Mouse (Mus musculus) erythroblast, embryonic 14.5 days (primary cell): ENCODE results near the gene Nnmt. TPM values are rescaled to one million over a fixed set of nuclear protein-coding genes. Genes with fewer than 3 reads are reported as not detected.

ENCODE experiments used
- H3K27me3 ChIP-seq: 2 replicates; pipeline ENCODE4 v1.6.1; 2012; ENCODE audit warnings: inconsistent platforms; ENCODE audit not compliant: control insufficient read depth
- H3K36me3 ChIP-seq: 2 replicates; pipeline ENCODE4 v1.6.1; 2012; ENCODE audit warnings: mild to moderate bottlenecking, inconsistent platforms; ENCODE audit not compliant: control insufficient read depth
- H3K4me1 ChIP-seq: 2 replicates; pipeline ENCODE4 v1.6.1; 2012; ENCODE audit warnings: inconsistent platforms; ENCODE audit not compliant: control insufficient read depth
- H3K4me3 ChIP-seq: replicated peaks from 2 replicates; pipeline ENCODE3; 2012; ENCODE audit warnings: moderate library complexity, mild to moderate bottlenecking, inconsistent platforms
- H3K9me3 ChIP-seq: 2 replicates; pipeline ENCODE4 v1.6.1; 2012; ENCODE audit warnings: low read length, inconsistent platforms, mixed read lengths; ENCODE audit not compliant: control insufficient read depth
- GATA1 ChIP-seq: IDR thresholded peaks from 2 replicates; pipeline ENCODE4 v1.6.1; 2012; ENCODE audit warnings: low read length, inconsistent platforms, mixed read lengths
- TAL1 ChIP-seq: IDR thresholded peaks from 3 replicates; pipeline ENCODE4 v1.6.1; 2012; ENCODE audit warnings: low read length, inconsistent platforms, mixed read lengths
- polyA plus RNA-seq: library from polyadenylated mRNA; stranded (reverse); fragments of >175 nt; gene quantifications from 2 replicates; pipeline ENCODE4 v1.2.3, GENCODE M21; 2012

Nnmt gene
- not detected in 2 replicates for polyA plus RNA-seq

GRCm38 (mm10) chr9:48604939-48605598 is at the start of gene Nnmt:
Nnmt (minus strand) TSS chr9:48605153.
- Histone ChIP-seq H3K36me3 (no peaks in the 10 kb centered on the region), H3K9me3 (no peaks in the 10 kb centered on the region), H3K27me3 (no peaks in the 10 kb centered on the region), H3K4me3 (no peak within 1 kb of the TSS), H3K4me1 (no peaks in the 10 kb centered on the region)
- TF ChIP-seq GATA1 (no peak), TAL1 (no peak)

- H3K36me3 ChIP-seq = no peaks in the 10 kb centered on the region
Measured at GRCm38 (mm10) chr9:48654730-48655129, 49.8 kb upstream of the Nnmt start.

GRCm38 (mm10) chr9:48653399-48654070 is 48.6 kb upstream of the Nnmt start:
- H3K27me3 ChIP-seq = no peaks in the 10 kb centered on the region; the same call in 1 of the 2 replicates
- no peaks in the 10 kb centered on the region for H3K36me3 ChIP-seq
- H3K4me1 ChIP-seq = peaks cover 34% of the 10 kb centered on the region
- TF ChIP-seq TAL1 (no peak), GATA1 (no peak)
- H3K4me3 ChIP-seq = no peak overlapping the region
- H3K9me3 ChIP-seq = no peaks in the 10 kb centered on the region

More at GRCm38 (mm10) chr9:48654730-48655129, 49.8 kb upstream of the Nnmt start:
- Histone ChIP-seq H3K4me1 (peaks cover 22% of the 10 kb centered on the region), H3K27me3 (no peaks in the 10 kb centered on the region), H3K9me3 (peaks cover 3% of the 10 kb centered on the region; the same call in 1 of the 2 replicates), H3K4me3 (no peak overlapping the region)
- TF ChIP-seq GATA1 (no peak), TAL1 (no peak)

- peaks cover 9% of the 10 kb centered on the region for H3K27me3 ChIP-seq
- no peaks in the 10 kb centered on the region for H3K9me3 ChIP-seq
- H3K4me1 ChIP-seq = peaks cover 38% of the 10 kb centered on the region
- H3K4me3 ChIP-seq = no peak overlapping the region
- no peaks in the 10 kb centered on the region for H3K36me3 ChIP-seq
- no peak for TF ChIP-seq TAL1
- no peak for TF ChIP-seq GATA1
Measured at GRCm38 (mm10) chr9:48652026-48652425, 47.1 kb upstream of the Nnmt start.

- TF ChIP-seq TAL1 = no peak
- Histone ChIP-seq H3K27me3 (peaks cover 9% of the 10 kb centered on the region), H3K9me3 (no peaks in the 10 kb centered on the region), H3K4me3 (no peak overlapping the region), H3K36me3 (no peaks in the 10 kb centered on the region), H3K4me1 (peaks cover 35% of the 10 kb centered on the region)
Measured at GRCm38 (mm10) chr9:48650846-48651245, 45.9 kb upstream of the Nnmt start.

- H3K27me3 ChIP-seq = peaks cover 9% of the 10 kb centered on the region
- TF ChIP-seq GATA1 (no peak), TAL1 (no peak)
- no peak overlapping the region for H3K4me3 ChIP-seq
- H3K9me3 ChIP-seq = no peaks in the 10 kb centered on the region
- peaks cover 27% of the 10 kb centered on the region for H3K4me1 ChIP-seq
- H3K36me3 ChIP-seq = no peaks in the 10 kb centered on the region
Measured at GRCm38 (mm10) chr9:48649851-48650685, 45.1 kb upstream of the Nnmt start.

GRCm38 (mm10) chr9:48649098-48649766 is 44.3 kb upstream of the Nnmt start:
- Histone ChIP-seq H3K9me3 (peaks cover 4% of the 10 kb centered on the region), H3K36me3 (no peaks in the 10 kb centered on the region), H3K4me1 (peaks cover 24% of the 10 kb centered on the region), H3K4me3 (peak overlapping the region; percentile 50), H3K27me3 (peaks cover 9% of the 10 kb centered on the region)
- TF ChIP-seq TAL1 (no peak), GATA1 (no peak)

- peaks cover 24% of the 10 kb centered on the region for H3K4me1 ChIP-seq
- H3K9me3 ChIP-seq = peaks cover 8% of the 10 kb centered on the region
- H3K36me3 ChIP-seq = no peaks in the 10 kb centered on the region
- peaks cover 9% of the 10 kb centered on the region for H3K27me3 ChIP-seq
- H3K4me3 ChIP-seq = peak overlapping the region; percentile 50
- TF ChIP-seq TAL1 (no peak), GATA1 (no peak)
Measured at GRCm38 (mm10) chr9:48648285-48649097, 43.5 kb upstream of the Nnmt start.
